Mouse (Mus musculus) cerebellum, adult 2 months (tissue): ENCODE data around the gene Frem1.

Source experiments
- CTCF ChIP-seq: fragments of 200-500 bp; IDR thresholded peaks from 2 replicates; pipeline ENCODE4 v1.5.1; 2011; ENCODE audit warnings: low read depth, mild to moderate bottlenecking, control low read depth, low read length, moderate library complexity, borderline replicate concordance; ENCODE audit not compliant: insufficient read depth
- POLR2A ChIP-seq: fragments of 200-500 bp; IDR thresholded peaks from 2 replicates; pipeline ENCODE4 v1.6.1; 2011; ENCODE audit warnings: low read length, control low read depth, borderline replicate concordance; ENCODE audit not compliant: insufficient read depth

DNA sequence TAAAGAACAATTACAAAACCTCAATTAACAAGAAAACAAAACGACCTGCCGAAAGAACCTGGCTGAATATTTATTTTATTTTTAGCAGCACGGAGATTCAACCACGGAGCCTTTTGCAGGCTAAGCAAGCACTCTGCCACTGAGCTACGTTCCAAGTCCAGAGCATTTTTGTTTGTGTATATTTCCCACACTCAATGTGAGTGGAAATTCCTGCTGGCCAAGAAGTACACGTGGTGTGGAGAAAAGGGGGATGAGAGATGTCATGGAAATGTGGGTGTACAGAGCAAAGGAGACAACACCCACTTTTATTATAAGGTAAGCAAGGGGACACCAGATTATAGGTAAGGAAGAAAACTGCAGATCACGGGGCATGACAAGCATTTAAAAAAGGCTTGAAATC, 136.6 kb downstream of the Frem1 start:
- TF ChIP-seq POLR2A (no peak), CTCF (no peak)
